Mouse (Mus musculus): ENCODE measurements around the gene Cyp3a41b. TPM values are rescaled to one million over a fixed set of nuclear protein-coding genes. Genes with fewer than 3 reads are reported as not detected.

Gene Cyp3a41b
- polyA plus RNA-seq (2012; rRNA removed), result 0.03 and 0.06 TPM in 2 replicates

DNA sequence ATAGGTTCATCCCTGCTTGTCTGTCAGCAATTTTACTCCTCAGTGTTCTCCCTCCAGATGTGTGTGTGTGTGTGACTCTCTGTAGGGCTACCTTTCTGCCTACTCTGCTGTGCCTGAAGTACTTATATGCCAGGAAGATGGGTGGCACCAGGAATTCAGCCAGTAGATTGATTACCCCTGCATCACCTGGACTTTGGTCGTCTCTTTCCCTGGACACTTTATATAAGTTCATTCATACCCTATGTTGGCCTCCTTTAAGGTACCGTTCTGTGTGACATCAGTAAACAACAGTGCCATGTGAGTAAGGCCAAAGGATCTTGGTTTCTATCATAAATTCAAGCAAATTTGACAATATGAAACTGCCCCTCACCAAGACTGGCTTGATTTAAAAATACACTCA is at the start of gene Cyp3a41b:
TSS of gene Cyp3a41b (minus strand) at position 101 of the 400 bp plus-strand sequence.

Other genes starting within 250 kb of the Cyp3a41b start
- 1.1 and 1.2 TPM in 2 replicates for gene Cyp3a57, start 239.5 kb downstream of the Cyp3a41b start, polyA plus RNA-seq (2012; rRNA removed)
- 87.9 and 111 TPM in 2 replicates for gene Cyp3a16, start 115.0 kb downstream of the Cyp3a41b start, polyA plus RNA-seq (2012; rRNA removed)
- gene Cyp3a41a, start 135.4 kb upstream of the Cyp3a41b start, polyA plus RNA-seq (2012; rRNA removed), result 7.4 and 21.3 TPM in 2 replicates
- gene Cyp3a44, start 221.1 kb upstream of the Cyp3a41b start, polyA plus RNA-seq (2012; rRNA removed), result 2.3 and 6.5 TPM in 2 replicates